Mouse (Mus musculus): ENCODE measurements around the gene Mapkap1. TPM values are rescaled to one million over a fixed set of nuclear protein-coding genes. Genes with fewer than 3 reads are reported as not detected.
A peak's percentile ranks its signal among the peaks of the same experiment; 100 is the strongest.

The Mapkap1 gene
- polyA plus RNA-seq, 1 experiment from 2014 or later, result 61.0 TPM

DNA sequence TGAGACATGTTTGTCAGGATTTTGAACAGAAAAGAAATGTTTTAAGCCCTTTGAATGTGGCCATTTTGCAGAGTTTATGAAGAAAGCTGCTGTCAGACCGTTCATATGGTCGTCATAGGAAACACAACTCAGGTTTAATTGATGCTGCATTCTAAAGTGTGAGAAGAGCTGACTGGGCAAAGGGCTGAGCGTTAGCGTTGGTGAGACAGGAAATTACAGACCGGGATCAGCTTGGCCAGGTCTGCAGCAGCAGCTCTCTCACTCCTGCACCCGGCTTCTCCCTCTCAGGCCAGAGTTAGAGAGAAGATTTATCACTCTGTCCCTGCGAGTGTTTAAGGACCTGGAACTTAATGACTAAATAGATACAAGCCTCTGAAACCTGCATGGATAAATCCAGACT, 194.2 kb downstream of the Mapkap1 start:
- ATAC-seq (ENCODE audit: low FRiP score, low TSS enrichment), result no peak
- Histone ChIP-seq H3K9me3 (ENCODE audit: control insufficient read depth, low read length) (no peaks in the 10 kb centered on the region), H3K9ac (ENCODE audit: low read length) (no peak overlapping the region), H3K4me1 (replicated peaks; ENCODE audit: control insufficient read depth, insufficient read depth) (no peaks in the 10 kb centered on the region), H3K36me3 (ENCODE audit: control insufficient read depth, insufficient read depth, low read length) (peaks cover 2% of the 10 kb centered on the region; the same call in 1 of the 2 replicates), H3K27ac (replicated peaks) (no peak overlapping the region), H3K4me2 (replicated peaks; ENCODE audit: low read depth) (no peak overlapping the region), H3K27me3 (ENCODE audit: control insufficient read depth, insufficient read depth, low read length) (no peaks in the 10 kb centered on the region), H3K4me3 (ENCODE audit: low read depth, low read length) (no peak overlapping the region)
- no peak for DNase-seq (ENCODE audit: low spot score)
- 30% methylated on average over 7 of the region's 7 CpGs for WGBS
- TF ChIP-seq CTCF (IDR thresholded peaks at IDR 0.05; ENCODE audit: low read depth) (no peak), EP300 (optimal IDR thresholded peaks at IDR 0.05) (no peak)

DNA sequence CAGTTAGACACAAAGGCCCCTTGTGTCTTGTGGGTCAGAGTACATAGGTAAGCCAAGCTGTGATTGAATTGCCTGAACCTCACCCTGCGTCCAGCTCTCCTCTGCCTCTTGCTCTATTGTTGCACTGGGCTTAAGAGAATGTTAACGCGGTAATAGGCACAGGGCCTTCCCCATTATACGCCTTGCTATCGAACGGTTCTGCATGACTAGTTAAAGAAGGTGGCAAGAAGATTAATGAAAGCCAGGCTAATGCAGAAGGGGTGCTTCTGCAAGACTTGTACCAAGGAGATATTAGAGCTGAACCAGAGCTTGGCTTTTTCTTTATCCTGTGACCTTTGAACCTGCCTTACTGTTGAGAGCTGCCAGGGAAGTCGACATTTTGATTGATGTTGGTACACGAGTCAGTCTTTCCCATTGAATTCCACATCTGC, 195.6 kb downstream of the Mapkap1 start:
- ATAC-seq (ENCODE audit: low FRiP score, low TSS enrichment), result no peak
- Histone ChIP-seq H3K4me3 (ENCODE audit: low read depth, low read length) (no peak overlapping the region), H3K4me2 (replicated peaks; ENCODE audit: low read depth) (no peak overlapping the region), H3K36me3 (ENCODE audit: control insufficient read depth, insufficient read depth, low read length) (peaks cover 2% of the 10 kb centered on the region; the same call in 1 of the 2 replicates), H3K27ac (replicated peaks) (no peak overlapping the region), H3K9ac (ENCODE audit: low read length) (no peak overlapping the region), H3K4me1 (replicated peaks; ENCODE audit: control insufficient read depth, insufficient read depth) (no peaks in the 10 kb centered on the region), H3K9me3 (ENCODE audit: control insufficient read depth, low read length) (no peaks in the 10 kb centered on the region), H3K27me3 (ENCODE audit: control insufficient read depth, insufficient read depth, low read length) (no peaks in the 10 kb centered on the region)
- TF ChIP-seq CTCF (IDR thresholded peaks at IDR 0.05; ENCODE audit: low read depth) (no peak), EP300 (optimal IDR thresholded peaks at IDR 0.05) (no peak)
- 47% methylated on average over 8 of the region's 8 CpGs for WGBS
- no peak for DNase-seq (ENCODE audit: low spot score)

DNA sequence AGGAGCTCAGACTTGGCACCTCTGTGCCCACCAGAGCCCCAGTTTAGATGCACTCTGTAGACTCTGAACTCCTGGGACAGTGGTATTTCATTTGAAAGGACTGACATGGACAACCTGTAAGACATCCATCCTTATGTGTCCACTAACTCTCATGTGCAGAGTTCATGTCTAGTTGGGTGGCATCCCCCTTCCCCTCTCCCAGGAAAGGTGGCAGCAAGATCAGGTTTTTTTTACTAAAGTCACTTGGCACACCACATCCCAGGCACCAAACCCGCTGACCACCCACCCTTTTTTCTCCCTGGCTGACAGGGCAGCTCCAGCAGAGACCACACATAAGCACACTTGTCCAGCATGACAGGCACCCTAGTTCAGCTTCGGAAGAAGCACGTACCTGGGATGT, 196.3 kb downstream of the Mapkap1 start:
- no peak overlapping the region for H3K4me3 ChIP-seq (ENCODE audit: low read depth, low read length)
- H3K36me3 ChIP-seq (ENCODE audit: control insufficient read depth, insufficient read depth, low read length), result peaks cover 2% of the 10 kb centered on the region; the same call in 1 of the 2 replicates
- no peaks in the 10 kb centered on the region for H3K9me3 ChIP-seq (ENCODE audit: control insufficient read depth, low read length)
- H3K4me2 ChIP-seq (replicated peaks; ENCODE audit: low read depth), result no peak overlapping the region
- 82% methylated on average over 3 of the region's 3 CpGs for WGBS
- TF ChIP-seq CTCF (IDR thresholded peaks at IDR 0.05; ENCODE audit: low read depth), result no peak
- no peak for TF ChIP-seq EP300 (optimal IDR thresholded peaks at IDR 0.05)
- H3K27ac ChIP-seq (replicated peaks), result no peak overlapping the region
- no peaks in the 10 kb centered on the region for H3K4me1 ChIP-seq (replicated peaks; ENCODE audit: control insufficient read depth, insufficient read depth)
- ATAC-seq (ENCODE audit: low FRiP score, low TSS enrichment) (no peak), DNase-seq (ENCODE audit: low spot score) (no peak)
- H3K27me3 ChIP-seq (ENCODE audit: control insufficient read depth, insufficient read depth, low read length), result no peaks in the 10 kb centered on the region
- no peak overlapping the region for H3K9ac ChIP-seq (ENCODE audit: low read length)

DNA sequence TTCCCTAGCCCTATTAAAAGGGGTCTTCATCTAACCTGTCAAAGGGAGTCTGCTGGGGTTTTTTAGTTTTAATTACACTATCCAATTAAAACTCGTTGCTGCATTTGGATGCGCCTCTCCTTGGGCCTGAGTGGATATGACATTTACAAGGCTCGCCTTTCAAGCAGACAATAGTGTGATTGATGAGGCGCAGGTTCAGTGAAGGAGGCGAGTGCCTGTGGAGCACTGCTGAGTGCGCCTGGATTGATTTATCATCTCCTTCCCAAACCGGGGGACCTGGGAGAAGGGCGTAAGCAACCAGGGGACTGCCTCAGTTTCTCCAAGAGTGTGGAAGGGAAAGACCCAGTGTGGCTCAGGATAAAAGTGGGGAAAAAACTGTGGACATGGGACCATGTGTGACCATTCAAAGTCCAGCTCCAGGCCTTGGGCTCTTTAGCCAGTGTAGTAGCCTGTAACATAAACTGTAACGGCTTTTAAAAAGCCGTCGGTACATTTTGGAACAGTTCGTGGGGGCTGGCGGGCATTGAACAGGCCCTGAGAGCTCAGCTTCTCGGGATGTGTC, 197.2 kb downstream of the Mapkap1 start:
- no peak overlapping the region for H3K27ac ChIP-seq (replicated peaks)
- H3K27me3 ChIP-seq (ENCODE audit: control insufficient read depth, insufficient read depth, low read length), result no peaks in the 10 kb centered on the region
- H3K9ac ChIP-seq (ENCODE audit: low read length), result no peak overlapping the region
- 70% methylated on average over 14 of the region's 14 CpGs for WGBS
- no peak overlapping the region for H3K4me3 ChIP-seq (ENCODE audit: low read depth, low read length)
- DNase-seq (ENCODE audit: low spot score) (no peak), ATAC-seq (ENCODE audit: low FRiP score, low TSS enrichment) (no peak)
- H3K4me2 ChIP-seq (replicated peaks; ENCODE audit: low read depth), result no peak overlapping the region
- peaks cover 2% of the 10 kb centered on the region; the same call in 1 of the 2 replicates for H3K36me3 ChIP-seq (ENCODE audit: control insufficient read depth, insufficient read depth, low read length)
- TF ChIP-seq CTCF (IDR thresholded peaks at IDR 0.05; ENCODE audit: low read depth) (no peak), EP300 (optimal IDR thresholded peaks at IDR 0.05) (no peak)
- no peaks in the 10 kb centered on the region for H3K9me3 ChIP-seq (ENCODE audit: control insufficient read depth, low read length)
- H3K4me1 ChIP-seq (replicated peaks; ENCODE audit: control insufficient read depth, insufficient read depth), result no peaks in the 10 kb centered on the region

DNA sequence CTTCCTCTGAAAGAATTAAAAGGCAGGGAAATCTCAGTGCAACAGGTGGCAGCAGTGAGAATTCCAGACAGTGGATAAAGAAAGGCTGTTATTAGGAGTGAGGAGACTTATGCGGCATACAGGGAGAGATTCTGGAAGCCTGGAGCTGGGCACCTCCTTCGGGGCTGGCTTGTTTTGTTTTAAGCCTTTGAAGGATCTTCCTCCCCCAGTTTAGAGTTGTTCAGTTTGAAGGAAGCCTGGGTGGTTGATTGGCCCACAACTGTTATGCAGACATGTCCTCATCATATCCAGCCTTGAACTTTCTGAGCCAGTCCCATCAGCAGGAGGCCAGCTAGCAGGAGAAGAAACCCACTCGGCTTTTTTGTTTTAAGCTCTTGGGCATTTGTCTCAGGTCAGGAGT, 198.5 kb downstream of the Mapkap1 start:
- TF ChIP-seq CTCF (IDR thresholded peaks at IDR 0.05; ENCODE audit: low read depth) (peak; percentile 47), EP300 (optimal IDR thresholded peaks at IDR 0.05) (no peak)
- Histone ChIP-seq H3K4me3 (ENCODE audit: low read depth, low read length) (no peak overlapping the region), H3K36me3 (ENCODE audit: control insufficient read depth, insufficient read depth, low read length) (no peaks in the 10 kb centered on the region), H3K9me3 (ENCODE audit: control insufficient read depth, low read length) (no peaks in the 10 kb centered on the region), H3K9ac (ENCODE audit: low read length) (no peak overlapping the region), H3K27ac (replicated peaks) (no peak overlapping the region), H3K4me2 (replicated peaks; ENCODE audit: low read depth) (no peak overlapping the region), H3K4me1 (replicated peaks; ENCODE audit: control insufficient read depth, insufficient read depth) (no peaks in the 10 kb centered on the region), H3K27me3 (ENCODE audit: control insufficient read depth, insufficient read depth, low read length) (no peaks in the 10 kb centered on the region)
- DNase-seq (ENCODE audit: low spot score), result no peak
- WGBS, result 50% methylated on average over 3 of the region's 3 CpGs
- no peak for ATAC-seq (ENCODE audit: low FRiP score, low TSS enrichment)

DNA sequence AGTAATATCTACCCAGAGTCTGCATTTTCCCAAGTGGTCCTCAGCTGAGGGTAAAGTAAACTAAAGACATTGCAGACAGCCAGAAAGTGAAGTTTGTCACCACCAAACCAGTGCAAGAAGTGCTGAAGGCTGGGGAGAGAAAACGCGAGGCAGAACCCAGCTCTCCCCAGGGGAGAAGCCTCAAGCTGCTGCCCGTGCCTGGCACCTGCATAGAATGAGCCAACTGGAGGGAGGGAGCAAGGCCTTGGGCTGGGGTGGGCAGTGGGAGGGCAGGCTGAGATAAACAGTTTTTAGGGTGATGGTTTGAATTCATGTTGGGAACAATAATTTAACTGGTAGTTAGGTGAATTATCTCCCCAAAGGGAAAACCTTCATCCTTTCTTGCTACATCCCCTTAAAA, 202.3 kb downstream of the Mapkap1 start:
- ATAC-seq (ENCODE audit: low FRiP score, low TSS enrichment) (no peak), DNase-seq (ENCODE audit: low spot score) (no peak)
- Histone ChIP-seq H3K27me3 (ENCODE audit: control insufficient read depth, insufficient read depth, low read length) (no peaks in the 10 kb centered on the region), H3K9me3 (ENCODE audit: control insufficient read depth, low read length) (no peaks in the 10 kb centered on the region), H3K9ac (ENCODE audit: low read length) (no peak overlapping the region), H3K4me1 (replicated peaks; ENCODE audit: control insufficient read depth, insufficient read depth) (no peaks in the 10 kb centered on the region), H3K27ac (replicated peaks) (no peak overlapping the region), H3K4me2 (replicated peaks; ENCODE audit: low read depth) (no peak overlapping the region), H3K36me3 (ENCODE audit: control insufficient read depth, insufficient read depth, low read length) (no peaks in the 10 kb centered on the region), H3K4me3 (ENCODE audit: low read depth, low read length) (no peak overlapping the region)
- TF ChIP-seq EP300 (optimal IDR thresholded peaks at IDR 0.05) (no peak), CTCF (IDR thresholded peaks at IDR 0.05; ENCODE audit: low read depth) (no peak)
- 73% methylated on average over 3 of the region's 3 CpGs for WGBS

Measured in stomach, postnatal 0 days (tissue).